Comparison of ENCODE assay signal across 8 mouse cellular contexts in genomic region chr4:117155792-117156355, GRCm38 (mm10). TPM values are rescaled to one million over a fixed set of nuclear protein-coding genes. Genes with fewer than 3 reads are reported as not detected.
A peak's percentile ranks its signal among the peaks of the same experiment; 100 is the strongest.
DNase-seq lines count a peak whose midpoint lies in the region; ATAC-seq lines count a peak whose summit lies in the region.

TSS of gene Rps8 (minus strand) at chr4:117156243.

- peak within 1 kb of the TSS; percentile 95 for H3K4me3 ChIP-seq in hindbrain, embryonic 12.5 days

- peaks cover 17% of the 10 kb centered on the region; the same call in 1 of the 2 replicates for H3K4me1 ChIP-seq in hindbrain, embryonic 12.5 days

- H3K36me3 ChIP-seq in hindbrain, embryonic 12.5 days = peaks cover 47% of the 10 kb centered on the region

- H3K9ac ChIP-seq in hindbrain, embryonic 12.5 days = peak within 1 kb of the TSS; percentile 97

- DNase-seq in NIH3T3 (ENCODE audit: low read depth) = peak; percentile 92
- peak; percentile 89 for DNase-seq in cerebellum, adult 9-11 months
- DNase-seq in frontal cortex, postnatal 10 days (ENCODE audit: low spot score in 2 of 2) = peak; percentile 80 to 84
- peak; percentile 86 for DNase-seq in layer of hippocampus, postnatal 36 days
- DNase-seq in lung, postnatal 36 days = peak; percentile 93
- peak; percentile 95 for DNase-seq in retina, postnatal 1 day
- DNase-seq in urinary bladder, adult 18-20 months (ENCODE audit: low spot score in 2 of 2) = peak; percentile 77 to 78

- H3K4me2 ChIP-seq in hindbrain, embryonic 12.5 days (replicated peaks) = peak within 1 kb of the TSS; percentile 93

- H3K27me3 ChIP-seq in hindbrain, embryonic 12.5 days = no peaks in the 10 kb centered on the region

- ATAC-seq in hindbrain, embryonic 12.5 days (ENCODE audit: low FRiP score) = peak; percentile 93

- no peaks in the 10 kb centered on the region for H3K9me3 ChIP-seq in hindbrain, embryonic 12.5 days (replicated peaks)

- H3K27ac ChIP-seq in hindbrain, embryonic 12.5 days = peak within 1 kb of the TSS; percentile 95

- WGBS in hindbrain, embryonic 12.5 days = under 1% methylated on average over 41 of the region's 52 CpGs

RNA-seq across cellular contexts. Expression of gene Rps8, which starts in this region (rescaled TPM):
- 588 and 618 TPM in 2 replicates for polyA plus RNA-seq in hindbrain, embryonic 12.5 days (2016; fragmentation: Nextera tagmentation; extraction: Ambion mirVana)
- total RNA-seq in layer of hippocampus, postnatal 36 days (2021) = 100 to 1,000 TPM; 503 to 512 TPM

Comparison
In these comparisons a context has a peak if more than half of its experiments do, and no peak if none do; other contexts are left out.
1. Peak in every context shown above with its lines: DNase-seq, ATAC-seq, H3K4me3 ChIP-seq and H3K27ac ChIP-seq.